Mouse (Mus musculus) bone marrow, adult 2 months (tissue): Measurements from ENCODE around the gene Ccdc158.

ENCODE experiments used
- CTCF ChIP-seq: fragments of 200-500 bp; IDR thresholded peaks from 2 replicates; pipeline ENCODE4 v1.5.1; 2011; ENCODE audit warnings: low read length, control low read depth; ENCODE audit not compliant: control insufficient read depth, insufficient read depth
- POLR2A ChIP-seq: fragments of 200-500 bp; IDR thresholded peaks from 2 replicates; pipeline ENCODE4 v1.6.1; 2011; ENCODE audit warnings: low read depth, mild to moderate bottlenecking, control low read depth, low read length, borderline replicate concordance; ENCODE audit not compliant: control insufficient read depth

DNA sequence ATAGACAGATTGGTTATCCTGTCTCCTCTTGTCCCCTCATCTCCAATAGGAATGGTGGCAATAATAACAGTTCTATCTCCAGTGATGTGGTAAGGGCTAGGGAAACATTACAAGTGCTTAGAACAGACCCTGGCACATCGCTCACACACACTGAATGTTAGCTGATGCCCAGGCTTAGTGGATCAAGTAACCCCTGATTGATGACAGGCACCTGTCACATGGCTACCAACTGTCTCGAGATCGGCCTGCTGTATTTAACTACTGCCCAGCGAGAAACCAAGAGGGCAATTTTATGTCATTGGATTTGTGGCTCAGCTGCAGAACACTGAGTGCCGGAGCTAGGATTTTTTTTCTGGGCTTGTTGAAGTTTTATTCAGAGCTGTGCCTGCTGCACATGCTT lies 80.0 kb downstream of the Ccdc158 start:
- TF ChIP-seq CTCF (no peak), POLR2A (no peak)
